Mouse (Mus musculus) lung, postnatal 25 days (tissue): ENCODE results near the gene Noto.

ENCODE experiments used
- DNase-seq: peaks from one replicate; pipeline ENCODE4 v3.0.0; 2022; ENCODE audit warnings: low spot score

Noto gene

DNA sequence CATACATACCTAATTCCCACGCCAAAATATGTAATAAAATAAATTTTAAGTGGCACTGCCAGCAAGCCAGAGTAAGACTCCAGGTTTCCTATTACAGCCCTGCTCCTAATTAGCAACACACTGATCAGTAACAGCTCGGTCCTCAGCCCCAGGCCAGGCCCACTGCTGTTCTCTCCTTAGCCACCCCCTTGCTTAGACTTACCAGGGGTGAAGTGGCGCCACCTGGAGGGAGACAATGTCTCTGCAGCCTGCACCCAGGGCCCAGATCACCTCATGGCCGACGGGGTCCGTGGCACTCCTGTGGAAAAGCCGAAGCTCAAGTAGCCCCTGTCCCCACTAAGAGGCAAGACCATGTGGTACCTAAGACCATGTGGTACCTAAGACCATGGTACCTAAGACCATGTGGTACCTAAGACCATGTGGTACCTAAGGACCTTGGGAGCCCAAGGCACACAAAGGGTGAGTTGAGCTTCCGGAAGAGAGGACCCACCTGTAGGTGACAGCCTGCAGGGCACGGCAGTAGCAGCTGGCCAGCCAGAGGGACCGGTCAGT, 53.8 kb downstream of the Noto start:
- no peak for DNase-seq

DNA sequence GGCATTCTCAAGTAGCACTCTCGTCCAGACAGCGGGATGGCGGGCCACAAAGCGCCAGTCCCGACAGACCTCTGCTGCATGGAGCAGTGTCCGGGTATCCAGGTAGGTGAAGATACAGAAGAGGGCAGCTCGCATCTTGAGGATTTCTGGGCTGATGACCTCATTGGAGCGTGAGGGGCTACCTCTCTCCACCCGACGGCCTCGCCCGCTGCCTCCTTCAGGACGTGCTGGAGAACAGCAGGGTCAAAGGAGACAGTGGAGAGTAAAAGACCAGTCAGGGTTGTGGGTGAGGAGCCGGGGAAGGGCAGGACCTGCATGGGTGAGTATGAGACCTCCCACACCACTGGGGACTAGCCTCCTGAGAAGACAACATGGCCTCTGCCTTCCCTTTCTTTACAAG, 54.7 kb downstream of the Noto start:
- no peak for DNase-seq
